Comparison of ENCODE assay signal across 8 mouse cellular contexts in the genomic region with DNA sequence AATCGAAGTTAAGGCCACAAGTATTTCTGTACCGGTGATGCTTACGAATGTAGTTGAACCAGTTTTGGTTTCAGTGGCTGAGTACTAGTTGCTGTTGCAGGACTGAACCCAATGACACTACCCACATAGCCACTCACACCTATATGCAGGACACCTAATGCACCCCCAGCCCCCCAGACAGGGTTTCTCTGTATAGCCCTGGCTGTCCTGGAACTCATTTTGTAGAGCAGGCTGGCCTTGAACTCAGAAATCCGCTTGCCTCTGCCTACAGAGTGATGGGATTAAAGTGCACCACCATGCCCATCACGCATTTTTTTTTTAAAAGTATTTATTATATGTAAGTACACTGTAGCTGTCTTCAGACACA. TPM values are rescaled to one million over a fixed set of nuclear protein-coding genes. Genes with fewer than 3 reads are reported as not detected.
DNase-seq lines count a peak whose midpoint lies in the region; ATAC-seq and TF ChIP-seq lines count a peak whose summit lies in the region.

No protein-coding gene starts in this region.

- H3K4me3 ChIP-seq in heart, embryonic 12.5 days, result 0 out of 2 replicates have a peak overlapping the region, but pooled peaks have one; percentile 74
- H3K4me3 ChIP-seq in CH12.LX (replicated peaks in 1 of 3; ENCODE audit: low read depth in 2 of 3, low read length in 2 of 3, poor library complexity in 1 of 3), result peak overlapping the region in 1 of 3 experiments; percentile 22
- peak overlapping the region; percentile 73; the same call in 1 of the 2 replicates for H3K4me3 ChIP-seq in embryonic facial prominence, embryonic 15.5 days (replicated peaks)
- H3K4me3 ChIP-seq in liver, embryonic 16.5 days (ENCODE audit: low read depth, low read length), result peak overlapping the region; percentile 71

- H3K36me3 ChIP-seq in heart, embryonic 12.5 days, result peaks cover 22% of the 10 kb centered on the region
- H3K36me3 ChIP-seq in CH12.LX (replicated peaks in 1 of 2; ENCODE audit: control insufficient read depth in 1 of 2, insufficient read depth in 1 of 2, low read length in 1 of 2), result peaks cover 21 to 48% of the 10 kb centered on the region in 2 experiments
- H3K36me3 ChIP-seq in embryonic facial prominence, embryonic 15.5 days, result peaks cover 29% of the 10 kb centered on the region
- H3K36me3 ChIP-seq in liver, embryonic 16.5 days (ENCODE audit: control insufficient read depth, insufficient read depth), result peaks cover 18% of the 10 kb centered on the region

- 54% methylated on average over 5 of the region's 5 CpGs for WGBS in heart, embryonic 12.5 days
- WGBS in embryonic facial prominence, embryonic 15.5 days, result 48% methylated on average over 5 of the region's 5 CpGs
- WGBS in liver, embryonic 16.5 days (ENCODE audit: insufficient replicate concordance), result 54% methylated on average over 5 of the region's 5 CpGs

- H3K79me2 ChIP-seq in CH12.LX (replicated peaks; ENCODE audit: control insufficient read depth, extremely low read depth, insufficient read depth, poor library complexity, severe bottlenecking), result peaks cover 33% of the 10 kb centered on the region

- no peaks in the 10 kb centered on the region for H3K9me3 ChIP-seq in heart, embryonic 12.5 days (replicated peaks)
- H3K9me3 ChIP-seq in CH12.LX (replicated peaks; ENCODE audit: low read length), result no peaks in the 10 kb centered on the region
- H3K9me3 ChIP-seq in embryonic facial prominence, embryonic 15.5 days (replicated peaks), result no peaks in the 10 kb centered on the region
- no peaks in the 10 kb centered on the region for H3K9me3 ChIP-seq in liver, embryonic 16.5 days (replicated peaks; ENCODE audit: control insufficient read depth, low read length)

- TF ChIP-seq POLR2A in CH12.LX (IDR thresholded peaks at IDR 0.05; ENCODE audit: low read depth, low read length), result no peak

- in situ Hi-C loops in CH12.LX (cut with MboI; ENCODE audit: low pct_ligation_motif_present, low pct_unique_long_range_greater_than_20kb, low sequenced_read_pairs), result loop anchor here (10.0 kb wide), 1 partner anchor 92 kb away; no protein-coding TSS in a partner anchor

- no peak for TF ChIP-seq RAD21 in CH12.LX (IDR thresholded peaks at IDR 0.05; ENCODE audit: low read depth, low read length)

- H3K4me1 ChIP-seq in heart, embryonic 12.5 days (replicated peaks), result peaks cover 46% of the 10 kb centered on the region
- peaks cover 21 to 43% of the 10 kb centered on the region in 2 experiments for H3K4me1 ChIP-seq in CH12.LX (ENCODE audit: control insufficient read depth in 1 of 2, insufficient read depth in 2 of 2)
- peaks cover 68% of the 10 kb centered on the region for H3K4me1 ChIP-seq in embryonic facial prominence, embryonic 15.5 days
- peaks cover 54% of the 10 kb centered on the region for H3K4me1 ChIP-seq in liver, embryonic 16.5 days (ENCODE audit: control insufficient read depth, low read depth, low read length)

- TF ChIP-seq EP300 in CH12.LX (IDR thresholded peaks at IDR 0.05; ENCODE audit: low read length), result no peak

- peak overlapping the region; percentile 82; the same call in 1 of the 2 replicates for H3K4me2 ChIP-seq in heart, embryonic 12.5 days
- no peak overlapping the region; the same call in 1 of the 2 replicates for H3K4me2 ChIP-seq in CH12.LX (ENCODE audit: insufficient read depth, low read depth, poor library complexity, severe bottlenecking)
- 0 out of 2 replicates have a peak overlapping the region, but pooled peaks have one; percentile 15 for H3K4me2 ChIP-seq in embryonic facial prominence, embryonic 15.5 days (replicated peaks)
- H3K4me2 ChIP-seq in liver, embryonic 16.5 days (ENCODE audit: low read depth, low read length), result peak overlapping the region; percentile 92

- no peak for TF ChIP-seq CTCF in CH12.LX (conservative IDR thresholded peaks at IDR 0.05 in 1 of 2, IDR thresholded peaks at IDR 0.05 in 1 of 2; ENCODE audit: low read depth in 2 of 2, low read length in 2 of 2)

- no peak overlapping the region for H3K9ac ChIP-seq in heart, embryonic 12.5 days
- no peak overlapping the region for H3K9ac ChIP-seq in CH12.LX (ENCODE audit: insufficient read depth, low read depth)
- no peak overlapping the region for H3K9ac ChIP-seq in embryonic facial prominence, embryonic 15.5 days
- H3K9ac ChIP-seq in liver, embryonic 16.5 days (ENCODE audit: low read depth, low read length), result no peak overlapping the region

- dilution Hi-C loops in CH12.LX (cut with MboI; ENCODE audit: extremely low pct_ligation_motif_present, extremely low pct_unique_long_range_greater_than_20kb, low sequenced_read_pairs), result no loop called here

- ATAC-seq in heart, embryonic 12.5 days (ENCODE audit: insufficient number of reproducible peaks, low FRiP score), result no peak
- no peak for ATAC-seq in embryonic facial prominence, embryonic 15.5 days (ENCODE audit: insufficient number of reproducible peaks, low FRiP score, low TSS enrichment, low read depth)
- ATAC-seq in liver, embryonic 16.5 days (ENCODE audit: low read depth), result no peak
- no peak for ATAC-seq in cerebellum, adult (ENCODE audit: insufficient number of reproducible peaks, low FRiP score, low TSS enrichment)
- no peak for ATAC-seq in monocyte, adult 5-6 weeks (replicated peaks; ENCODE audit: insufficient number of reproducible peaks, low FRiP score, low TSS enrichment, poor library complexity, severe bottlenecking)

- H3K27ac ChIP-seq in heart, embryonic 12.5 days (ENCODE audit: poor library complexity, severe bottlenecking), result peak overlapping the region; percentile 31; the same call in 1 of the 2 replicates
- peak overlapping the region; percentile 7; the same call in 1 of the 2 replicates for H3K27ac ChIP-seq in CH12.LX (ENCODE audit: insufficient read depth, low read depth)
- peak overlapping the region; percentile 97 for H3K27ac ChIP-seq in embryonic facial prominence, embryonic 15.5 days (replicated peaks)
- peak overlapping the region; percentile 87 for H3K27ac ChIP-seq in liver, embryonic 16.5 days (ENCODE audit: low read length)

- peaks cover 22% of the 10 kb centered on the region for H3K27me3 ChIP-seq in heart, embryonic 12.5 days (replicated peaks)
- H3K27me3 ChIP-seq in CH12.LX (replicated peaks), result no peaks in the 10 kb centered on the region
- H3K27me3 ChIP-seq in embryonic facial prominence, embryonic 15.5 days, result peaks cover 8% of the 10 kb centered on the region; the same call in 1 of the 2 replicates
- peaks cover 7% of the 10 kb centered on the region for H3K27me3 ChIP-seq in liver, embryonic 16.5 days (ENCODE audit: control insufficient read depth, insufficient read depth, low read depth, low read length)

- DNase-seq in heart, adult 11 months, result no peak
- DNase-seq in CH12.LX (ENCODE audit: extremely low read depth), result no peak
- DNase-seq in thymus, postnatal 4 days, result no peak

TF ChIP-seq in CH12.LX, 34 proteins besides CTCF, POLR2A, EP300 and RAD21 (continues in another document):
- no peak for TF ChIP-seq ZC3H11A (IDR thresholded peaks at IDR 0.05; ENCODE audit: low read depth, low read length)
- TF ChIP-seq KAT2A (IDR thresholded peaks at IDR 0.05; ENCODE audit: insufficient replicate concordance, low read length), result no peak
- no peak for TF ChIP-seq ZNF384 (IDR thresholded peaks at IDR 0.05; ENCODE audit: low read depth, low read length)
- no peak for TF ChIP-seq MAZ (IDR thresholded peaks at IDR 0.05; ENCODE audit: low read depth, low read length)

RNA-seq across cellular contexts. Expression of a gene that starts 0.5 kb away (rescaled TPM):
- 115 TPM in 2 replicates for polyA plus RNA-seq in heart, embryonic 12.5 days (2016; fragmentation: Nextera tagmentation; extraction: Ambion mirVana)
- total RNA-seq in CH12.LX (2012; rRNA removed), result 87.3 and 90.0 TPM in 2 replicates
- total RNA-seq in CH12.LX (2014; rRNA removed), result 43.3 and 47.8 TPM in 2 replicates
- polyA plus RNA-seq in CH12.LX (2012; ENCODE audit: insufficient read length, low read depth), result 38.4 and 59.9 TPM in 2 replicates
- 155 and 174 TPM in 2 replicates for polyA plus RNA-seq in embryonic facial prominence, embryonic 15.5 days (2015; fragmentation: Nextera tagmentation; extraction: Ambion mirVana)
- 53.7 and 55.6 TPM in 2 replicates for polyA plus RNA-seq in liver, embryonic 16.5 days (2015; fragmentation: Nextera tagmentation; extraction: Ambion mirVana)
- 16.6 to 32.7 TPM (median 26.1 TPM) in 3 replicates for total RNA-seq in monocyte, adult 5-6 weeks (2017)

RNA-seq across cellular contexts. Expression of a gene that starts 3.6 kb away (rescaled TPM):
- polyA plus RNA-seq in heart, embryonic 12.5 days (2016; fragmentation: Nextera tagmentation; extraction: Ambion mirVana), result 779 and 792 TPM in 2 replicates
- 3,341 and 3,407 TPM in 2 replicates for total RNA-seq in CH12.LX (2012; rRNA removed)
- 1,091 and 1,181 TPM in 2 replicates for total RNA-seq in CH12.LX (2014; rRNA removed)
- 1,199 and 1,372 TPM in 2 replicates for polyA plus RNA-seq in CH12.LX (2012; ENCODE audit: insufficient read length, low read depth)
- 940 and 1,016 TPM in 2 replicates for polyA plus RNA-seq in embryonic facial prominence, embryonic 15.5 days (2015; fragmentation: Nextera tagmentation; extraction: Ambion mirVana)
- 490 and 558 TPM in 2 replicates for polyA plus RNA-seq in liver, embryonic 16.5 days (2015; fragmentation: Nextera tagmentation; extraction: Ambion mirVana)
- total RNA-seq in monocyte, adult 5-6 weeks (2017), result 1,178 to 1,886 TPM (median 1,315 TPM) in 3 replicates

RNA-seq across cellular contexts. Expression of a gene that starts 14.1 kb away (rescaled TPM):
- 1.00 and 1.8 TPM in 2 replicates for polyA plus RNA-seq in heart, embryonic 12.5 days (2016; fragmentation: Nextera tagmentation; extraction: Ambion mirVana)
- total RNA-seq in CH12.LX (2012; rRNA removed) (1.1 and 1.2 TPM in 2 replicates), CH12.LX (2014; rRNA removed) (0.42 TPM in 2 replicates)
- 0.44 and 0.78 TPM in 2 replicates for polyA plus RNA-seq in CH12.LX (2012; ENCODE audit: insufficient read length, low read depth)
- 151 and 159 TPM in 2 replicates for polyA plus RNA-seq in embryonic facial prominence, embryonic 15.5 days (2015; fragmentation: Nextera tagmentation; extraction: Ambion mirVana)
- polyA plus RNA-seq in liver, embryonic 16.5 days (2015; fragmentation: Nextera tagmentation; extraction: Ambion mirVana), result 0.83 and 1.3 TPM in 2 replicates
- total RNA-seq in monocyte, adult 5-6 weeks (2017), result not detected in 3 replicates

RNA-seq across cellular contexts. Expression of a gene that starts 19.9 kb away (rescaled TPM):
- polyA plus RNA-seq in heart, embryonic 12.5 days (2016; fragmentation: Nextera tagmentation; extraction: Ambion mirVana), result 0.22 and 0.33 TPM in 2 replicates
- not detected in 2 replicates for total RNA-seq in CH12.LX (2012; rRNA removed)
- total RNA-seq in CH12.LX (2014; rRNA removed), result not detected in 2 replicates
- not detected in 2 replicates for polyA plus RNA-seq in CH12.LX (2012; ENCODE audit: insufficient read length, low read depth)
- 16.5 and 18.7 TPM in 2 replicates for polyA plus RNA-seq in embryonic facial prominence, embryonic 15.5 days (2015; fragmentation: Nextera tagmentation; extraction: Ambion mirVana)
- polyA plus RNA-seq in liver, embryonic 16.5 days (2015; fragmentation: Nextera tagmentation; extraction: Ambion mirVana), result not detected in 2 replicates
- not detected in 3 replicates for total RNA-seq in monocyte, adult 5-6 weeks (2017)

RNA-seq across cellular contexts. Expression of a gene that starts 20.5 kb away (rescaled TPM):
- polyA plus RNA-seq in heart, embryonic 12.5 days (2016; fragmentation: Nextera tagmentation; extraction: Ambion mirVana), result 227 and 231 TPM in 2 replicates
- total RNA-seq in CH12.LX (2012; rRNA removed), result 246 and 266 TPM in 2 replicates
- total RNA-seq in CH12.LX (2014; rRNA removed), result 172 and 178 TPM in 2 replicates
- polyA plus RNA-seq in CH12.LX (2012; ENCODE audit: insufficient read length, low read depth), result 176 and 178 TPM in 2 replicates
- 310 and 324 TPM in 2 replicates for polyA plus RNA-seq in embryonic facial prominence, embryonic 15.5 days (2015; fragmentation: Nextera tagmentation; extraction: Ambion mirVana)
- polyA plus RNA-seq in liver, embryonic 16.5 days (2015; fragmentation: Nextera tagmentation; extraction: Ambion mirVana), result 155 and 158 TPM in 2 replicates
- total RNA-seq in monocyte, adult 5-6 weeks (2017), result 147 to 174 TPM (median 173 TPM) in 3 replicates

Comparison
In these comparisons a context has a peak if more than half of its experiments do, and no peak if none do; other contexts are left out.
1. H3K27ac ChIP-seq: peak in every context shown above with its lines; median percentile 97 in embryonic facial prominence, embryonic 15.5 days; 87 in liver, embryonic 16.5 days; 31 in heart, embryonic 12.5 days; 7 in CH12.LX.
2. RNA of a gene that starts 14.1 kb away (polyA plus RNA-seq): 151 to 159 TPM in embryonic facial prominence, embryonic 15.5 days; 0.83 to 1.3 TPM in liver, embryonic 16.5 days, 1.00 to 1.8 TPM in heart, embryonic 12.5 days and 0.44 to 0.78 TPM in CH12.LX; every median in the first group is over 10 times any median in the second.